Mouse (Mus musculus): ENCODE data around the gene Lrrc55. TPM values are rescaled to one million over a fixed set of nuclear protein-coding genes. Genes with fewer than 3 reads are reported as not detected.

Gene Lrrc55
- polyA plus RNA-seq, 1 experiment from 2014 or later: 0.33 TPM

- Histone ChIP-seq H3K4me1 (ENCODE audit: control insufficient read depth, insufficient read depth, low read length) (peaks cover 2% of the 10 kb centered on the region; the same call in 1 of the 2 replicates), H3K27me3 (ENCODE audit: control insufficient read depth, insufficient read depth, low read length) (no peaks in the 10 kb centered on the region), H3K27ac (ENCODE audit: low read length) (no peak overlapping the region), H3K36me3 (ENCODE audit: control insufficient read depth, insufficient read depth) (no peaks in the 10 kb centered on the region), H3K9ac (ENCODE audit: low read length) (no peak overlapping the region), H3K4me3 (ENCODE audit: low read length) (no peak overlapping the region), H3K4me2 (ENCODE audit: low read depth, low read length) (peak overlapping the region; percentile 31; the same call in 1 of the 2 replicates), H3K9me3 (replicated peaks; ENCODE audit: control insufficient read depth, low read length) (no peaks in the 10 kb centered on the region)
- no peak for ATAC-seq (replicated peaks; ENCODE audit: extremely low read depth, insufficient read depth, low FRiP score)
These were observed 56.2 kb downstream of the Lrrc55 start for GRCm38 (mm10) chr2:85140833-85141232.

DNA sequence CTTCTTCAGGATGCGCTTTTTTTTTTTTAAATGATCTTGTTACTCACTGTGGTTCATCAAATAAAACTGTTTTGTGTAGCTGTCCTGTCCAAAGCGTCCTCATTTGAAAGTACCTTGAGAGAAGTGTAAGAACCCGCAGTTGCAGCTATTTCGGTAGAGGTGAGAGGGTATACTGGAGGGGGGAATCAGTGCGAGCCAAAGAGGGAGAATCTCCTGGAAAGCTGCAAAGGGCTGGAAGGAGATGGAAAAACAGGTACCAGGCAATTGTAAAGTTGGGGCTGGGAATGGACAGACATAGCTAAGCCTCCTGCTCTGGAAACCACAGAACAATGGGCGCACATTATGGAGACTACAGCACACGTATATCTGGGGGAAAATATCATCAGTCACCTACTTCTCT, 57.2 kb downstream of the Lrrc55 start:
- H3K27ac ChIP-seq (ENCODE audit: low read length): peak overlapping the region; percentile 52
- no peaks in the 10 kb centered on the region for H3K36me3 ChIP-seq (ENCODE audit: control insufficient read depth, insufficient read depth)
- no peaks in the 10 kb centered on the region for H3K27me3 ChIP-seq (ENCODE audit: control insufficient read depth, insufficient read depth, low read length)
- no peaks in the 10 kb centered on the region for H3K9me3 ChIP-seq (replicated peaks; ENCODE audit: control insufficient read depth, low read length)
- H3K9ac ChIP-seq (ENCODE audit: low read length): peak overlapping the region; percentile 37; the same call in 1 of the 2 replicates
- peak overlapping the region; percentile 42 for H3K4me3 ChIP-seq (ENCODE audit: low read length)
- peaks cover 2% of the 10 kb centered on the region; the same call in 1 of the 2 replicates for H3K4me1 ChIP-seq (ENCODE audit: control insufficient read depth, insufficient read depth, low read length)
- no peak for ATAC-seq (replicated peaks; ENCODE audit: extremely low read depth, insufficient read depth, low FRiP score)
- peak overlapping the region; percentile 31 for H3K4me2 ChIP-seq (ENCODE audit: low read depth, low read length)
- WGBS: 36% methylated on average over 7 of the region's 7 CpGs

- peak overlapping the region; percentile 31 for H3K4me2 ChIP-seq (ENCODE audit: low read depth, low read length)
- H3K4me1 ChIP-seq (ENCODE audit: control insufficient read depth, insufficient read depth, low read length): peaks cover 2% of the 10 kb centered on the region; the same call in 1 of the 2 replicates
- H3K4me3 ChIP-seq (ENCODE audit: low read length): peak overlapping the region; percentile 42
- H3K27ac ChIP-seq (ENCODE audit: low read length): peak overlapping the region; percentile 52
- no peaks in the 10 kb centered on the region for H3K9me3 ChIP-seq (replicated peaks; ENCODE audit: control insufficient read depth, low read length)
- H3K9ac ChIP-seq (ENCODE audit: low read length): peak overlapping the region; percentile 25; the same call in 1 of the 2 replicates
- 37% methylated on average over 4 of the region's 4 CpGs for WGBS
- no peaks in the 10 kb centered on the region for H3K27me3 ChIP-seq (ENCODE audit: control insufficient read depth, insufficient read depth, low read length)
- no peak for ATAC-seq (replicated peaks; ENCODE audit: extremely low read depth, insufficient read depth, low FRiP score)
- H3K36me3 ChIP-seq (ENCODE audit: control insufficient read depth, insufficient read depth): no peaks in the 10 kb centered on the region
These were observed 57.6 kb downstream of the Lrrc55 start for GRCm38 (mm10) chr2:85139393-85139792.

GRCm38 (mm10) chr2:85138143-85138542, 58.9 kb downstream of the Lrrc55 start:
- 44% methylated on average over 2 of the region's 2 CpGs for WGBS
- no peak for ATAC-seq (replicated peaks; ENCODE audit: extremely low read depth, insufficient read depth, low FRiP score)
- H3K4me1 ChIP-seq (ENCODE audit: control insufficient read depth, insufficient read depth, low read length): peaks cover 2% of the 10 kb centered on the region; the same call in 1 of the 2 replicates
- peak overlapping the region; percentile 34; the same call in 1 of the 2 replicates for H3K27ac ChIP-seq (ENCODE audit: low read length)
- H3K4me2 ChIP-seq (ENCODE audit: low read depth, low read length): no peak overlapping the region
- H3K9me3 ChIP-seq (replicated peaks; ENCODE audit: control insufficient read depth, low read length): no peaks in the 10 kb centered on the region
- H3K4me3 ChIP-seq (ENCODE audit: low read length): peak overlapping the region; percentile 42
- no peaks in the 10 kb centered on the region for H3K27me3 ChIP-seq (ENCODE audit: control insufficient read depth, insufficient read depth, low read length)
- H3K9ac ChIP-seq (ENCODE audit: low read length): peak overlapping the region; percentile 10
- H3K36me3 ChIP-seq (ENCODE audit: control insufficient read depth, insufficient read depth): no peaks in the 10 kb centered on the region

- Histone ChIP-seq H3K36me3 (ENCODE audit: control insufficient read depth, insufficient read depth) (no peaks in the 10 kb centered on the region), H3K9me3 (replicated peaks; ENCODE audit: control insufficient read depth, low read length) (no peaks in the 10 kb centered on the region), H3K4me2 (ENCODE audit: low read depth, low read length) (no peak overlapping the region), H3K4me1 (ENCODE audit: control insufficient read depth, insufficient read depth, low read length) (peaks cover 2% of the 10 kb centered on the region), H3K4me3 (ENCODE audit: low read length) (peak overlapping the region; percentile 42), H3K27me3 (ENCODE audit: control insufficient read depth, insufficient read depth, low read length) (no peaks in the 10 kb centered on the region), H3K9ac (ENCODE audit: low read length) (peak overlapping the region; percentile 10), H3K27ac (ENCODE audit: low read length) (peak overlapping the region; percentile 50; the same call in 1 of the 2 replicates)
- no peak for ATAC-seq (replicated peaks; ENCODE audit: extremely low read depth, insufficient read depth, low FRiP score)
- 37% methylated on average over 10 of the region's 10 CpGs for WGBS
These were observed 59.3 kb downstream of the Lrrc55 start for GRCm38 (mm10) chr2:85137601-85138140.

GRCm38 (mm10) chr2:85136831-85137520, 60.0 kb downstream of the Lrrc55 start:
- Histone ChIP-seq H3K4me3 (ENCODE audit: low read length) (peak overlapping the region; percentile 42), H3K27ac (ENCODE audit: low read length) (peak overlapping the region; percentile 50; the same call in 1 of the 2 replicates), H3K4me2 (ENCODE audit: low read depth, low read length) (no peak overlapping the region)

GRCm38 (mm10) chr2:85136089-85136488, 60.9 kb downstream of the Lrrc55 start, which contains the start of gene Aplnr:
Gene Aplnr (plus strand): TSS chr2:85136225.
- no peaks in the 10 kb centered on the region for H3K36me3 ChIP-seq (ENCODE audit: control insufficient read depth, insufficient read depth)
- H3K4me2 ChIP-seq (ENCODE audit: low read depth, low read length): no peak within 1 kb of the TSS
- H3K27me3 ChIP-seq (ENCODE audit: control insufficient read depth, insufficient read depth, low read length): no peaks in the 10 kb centered on the region
- peak within 1 kb of the TSS; percentile 0 for H3K9ac ChIP-seq (ENCODE audit: low read length)
- peak; percentile 39; the same call in 1 of the 2 replicates for ATAC-seq (replicated peaks; ENCODE audit: extremely low read depth, insufficient read depth, low FRiP score)
- H3K9me3 ChIP-seq (replicated peaks; ENCODE audit: control insufficient read depth, low read length): no peaks in the 10 kb centered on the region
- H3K27ac ChIP-seq (ENCODE audit: low read length): peak within 1 kb of the TSS; percentile 50; the same call in 1 of the 2 replicates
- H3K4me1 ChIP-seq (ENCODE audit: control insufficient read depth, insufficient read depth, low read length): peaks cover 11% of the 10 kb centered on the region
- 39% methylated on average over 4 of the region's 4 CpGs for whole genome bisulfite sequencing
- H3K4me3 ChIP-seq (ENCODE audit: low read length): peak within 1 kb of the TSS; percentile 42

More at GRCm38 (mm10) chr2:85136831-85137520, 60.0 kb downstream of the Lrrc55 start:
- H3K9ac ChIP-seq (ENCODE audit: low read length): peak overlapping the region; percentile 0
- H3K4me1 ChIP-seq (ENCODE audit: control insufficient read depth, insufficient read depth, low read length): peaks cover 7% of the 10 kb centered on the region
- no peaks in the 10 kb centered on the region for H3K36me3 ChIP-seq (ENCODE audit: control insufficient read depth, insufficient read depth)
- 60% methylated on average over 21 of the region's 21 CpGs for WGBS
- no peaks in the 10 kb centered on the region for H3K27me3 ChIP-seq (ENCODE audit: control insufficient read depth, insufficient read depth, low read length)
- ATAC-seq (replicated peaks; ENCODE audit: extremely low read depth, insufficient read depth, low FRiP score): no peak
- no peaks in the 10 kb centered on the region for H3K9me3 ChIP-seq (replicated peaks; ENCODE audit: control insufficient read depth, low read length)

DNA sequence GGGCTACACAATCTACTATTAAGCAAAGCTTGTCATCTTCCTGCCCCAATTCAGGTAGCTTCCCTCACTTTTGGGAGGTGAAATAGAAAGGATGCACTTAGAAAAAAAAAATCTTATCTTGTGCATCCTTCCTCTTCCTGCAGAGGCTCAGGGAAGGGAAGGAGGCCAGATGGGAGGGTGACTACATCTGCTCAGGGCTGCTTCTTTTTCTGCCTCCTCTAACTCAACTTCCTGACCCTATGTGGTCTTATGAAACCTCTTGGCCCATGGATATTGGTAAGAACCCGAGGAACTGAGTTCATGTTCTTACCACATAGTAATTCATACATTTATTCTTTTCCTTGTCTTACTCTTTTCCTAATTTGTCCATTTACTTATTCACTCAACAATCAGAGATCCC, 61.9 kb downstream of the Lrrc55 start:
- WGBS: 34% methylated on average over 1 of the region's 1 CpGs
- Histone ChIP-seq H3K4me2 (ENCODE audit: low read depth, low read length) (no peak overlapping the region), H3K4me1 (ENCODE audit: control insufficient read depth, insufficient read depth, low read length) (peaks cover 12% of the 10 kb centered on the region), H3K36me3 (ENCODE audit: control insufficient read depth, insufficient read depth) (no peaks in the 10 kb centered on the region), H3K9ac (ENCODE audit: low read length) (no peak overlapping the region), H3K4me3 (ENCODE audit: low read length) (no peak overlapping the region), H3K27ac (ENCODE audit: low read length) (no peak overlapping the region), H3K9me3 (replicated peaks; ENCODE audit: control insufficient read depth, low read length) (no peaks in the 10 kb centered on the region), H3K27me3 (ENCODE audit: control insufficient read depth, insufficient read depth, low read length) (no peaks in the 10 kb centered on the region)
- ATAC-seq (replicated peaks; ENCODE audit: extremely low read depth, insufficient read depth, low FRiP score): no peak

- no peaks in the 10 kb centered on the region for H3K36me3 ChIP-seq (ENCODE audit: control insufficient read depth, insufficient read depth)
- no peaks in the 10 kb centered on the region for H3K27me3 ChIP-seq (ENCODE audit: control insufficient read depth, insufficient read depth, low read length)
- peaks cover 10% of the 10 kb centered on the region for H3K4me1 ChIP-seq (ENCODE audit: control insufficient read depth, insufficient read depth, low read length)
- H3K9me3 ChIP-seq (replicated peaks; ENCODE audit: control insufficient read depth, low read length): no peaks in the 10 kb centered on the region
- peak overlapping the region; percentile 2 for H3K27ac ChIP-seq (ENCODE audit: low read length)
- H3K4me3 ChIP-seq (ENCODE audit: low read length): no peak overlapping the region
- ATAC-seq (replicated peaks; ENCODE audit: extremely low read depth, insufficient read depth, low FRiP score): no peak
- 24% methylated on average over 2 of the region's 2 CpGs for WGBS
- H3K9ac ChIP-seq (ENCODE audit: low read length): no peak overlapping the region
- no peak overlapping the region for H3K4me2 ChIP-seq (ENCODE audit: low read depth, low read length)
These were observed 64.8 kb downstream of the Lrrc55 start for GRCm38 (mm10) chr2:85132204-85132603.

Data from heart, embryonic 16.5 days (tissue).